Mouse (Mus musculus): ENCODE data around the gene Mgat4c.

The Mgat4c gene

DNA sequence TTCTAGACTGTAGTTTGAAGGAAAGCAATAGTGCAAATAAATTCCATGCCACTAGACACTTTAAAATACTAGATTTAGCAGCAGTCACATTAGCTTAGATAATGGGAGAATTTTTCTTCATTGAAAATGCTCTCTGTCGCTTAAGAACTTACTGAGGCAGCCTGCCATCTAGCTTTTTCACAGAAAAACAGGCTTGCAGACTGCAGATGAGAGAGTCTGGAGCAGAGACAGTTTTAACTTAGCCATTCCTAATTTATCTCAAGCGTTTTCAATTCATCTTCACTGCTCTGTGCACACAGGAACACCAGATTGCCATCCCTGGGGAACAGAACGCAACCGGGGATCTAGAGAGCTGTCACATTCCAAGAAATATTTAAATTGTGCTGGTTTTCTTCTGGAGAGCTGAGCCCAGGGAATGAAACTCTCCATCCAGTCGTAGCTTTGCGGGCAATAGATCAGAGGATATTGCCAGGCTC is at the start of gene Mgat4c:
Mgat4c (plus strand) TSS at position 51 of the 476 bp plus-strand sequence.
- DNase-seq (ENCODE audit: low read depth) = no peak

DNA sequence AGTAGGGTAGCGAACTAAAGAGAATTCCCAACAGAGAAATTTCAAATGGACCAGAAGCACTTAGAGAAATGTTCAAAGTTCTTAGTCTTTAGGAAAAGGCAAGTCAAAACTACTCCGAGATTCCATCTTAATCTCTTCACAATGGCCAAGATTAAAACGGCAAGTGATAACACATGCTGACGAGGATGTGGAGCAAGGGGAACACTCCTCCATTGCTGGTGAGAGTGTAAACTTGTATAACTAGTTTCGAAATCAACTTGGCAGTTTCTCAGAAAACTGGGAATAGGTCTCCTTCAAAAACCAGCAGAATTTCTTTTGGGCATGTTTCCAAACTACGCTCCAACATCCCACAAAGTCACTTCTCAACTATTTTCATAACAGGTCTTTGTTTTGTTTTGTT is 46.0 kb upstream of the Mgat4c start:
- DNase-seq (ENCODE audit: low read depth) = no peak

DNA sequence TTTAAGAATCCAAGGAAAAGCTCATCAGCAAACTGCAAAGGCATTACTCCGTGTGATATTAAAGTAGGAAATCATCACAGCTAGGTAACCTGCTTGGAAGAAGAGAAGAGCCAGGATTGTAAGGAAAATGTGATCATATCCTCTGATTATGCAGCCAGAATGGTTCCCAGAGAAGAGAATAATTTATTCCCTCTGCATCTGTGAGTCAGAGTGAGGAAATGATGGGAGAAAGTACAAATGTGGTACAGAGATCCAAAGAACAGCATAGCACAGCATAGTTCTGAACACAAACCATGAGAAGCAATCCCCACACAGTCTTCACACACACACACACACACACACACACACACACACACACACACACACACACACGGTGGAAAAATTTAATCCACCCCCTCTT is 40.2 kb upstream of the Mgat4c start:
- no peak for DNase-seq (ENCODE audit: low read depth)

DNA sequence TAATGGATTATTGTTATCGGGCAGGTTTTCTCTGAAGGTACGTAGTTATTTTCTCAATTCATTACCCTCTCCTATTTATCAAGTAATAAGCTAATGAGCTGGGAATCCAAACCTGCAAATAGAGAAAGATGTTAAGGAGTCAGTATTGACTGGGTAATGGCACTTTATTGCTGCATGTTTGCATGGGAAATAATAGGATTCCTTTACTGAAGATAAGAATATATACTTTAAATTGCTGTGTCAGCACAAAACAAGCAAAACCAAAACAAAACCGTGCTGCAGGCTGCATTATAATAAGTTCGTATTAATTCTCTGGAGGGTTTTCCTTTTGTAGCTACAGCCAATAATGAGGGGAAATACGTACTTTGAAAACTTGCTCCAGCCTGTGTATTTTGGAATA is 627 bp downstream of the Mgat4c start:
- no peak for DNase-seq (ENCODE audit: low read depth)

DNA sequence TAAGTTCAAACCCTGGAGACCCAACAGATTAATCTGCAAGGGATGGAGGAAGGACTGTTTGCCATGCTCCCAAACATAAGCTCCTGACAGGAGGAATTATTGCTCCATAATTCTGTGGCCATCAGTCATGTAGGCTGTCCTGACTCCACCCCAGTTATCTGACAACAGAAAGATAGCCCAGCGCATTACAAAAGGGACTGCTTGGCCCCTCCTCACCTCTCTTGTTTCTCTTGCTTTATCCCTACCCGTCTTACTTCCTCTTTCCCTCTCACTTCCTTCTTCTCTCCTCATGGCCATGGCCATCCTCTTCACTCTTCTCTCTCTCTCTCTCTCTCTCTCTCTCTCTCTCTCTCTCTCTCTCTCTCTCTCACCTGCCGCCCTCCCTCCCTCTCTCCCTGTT is 80.5 kb downstream of the Mgat4c start:
- no peak for DNase-seq (ENCODE audit: low read depth)

DNA sequence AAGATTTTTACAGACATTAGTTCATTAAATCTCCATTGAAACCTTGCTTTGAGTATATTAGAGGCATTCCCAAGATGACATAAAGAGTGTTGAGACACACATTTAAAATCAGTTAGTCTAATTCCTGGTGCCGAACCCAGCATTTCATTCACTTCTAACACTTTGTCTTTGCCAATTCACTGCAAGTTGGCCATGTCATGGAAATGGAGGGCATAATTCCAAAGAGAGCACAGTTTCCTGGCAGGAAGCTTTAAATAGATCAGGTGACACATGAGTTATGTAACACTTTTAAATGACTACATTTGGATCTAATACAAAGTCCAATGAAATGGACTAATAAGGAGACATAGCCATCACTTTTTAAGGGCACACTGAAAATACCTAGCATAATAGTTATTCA is 89.4 kb downstream of the Mgat4c start:
- DNase-seq (ENCODE audit: low read depth) = no peak

DNA sequence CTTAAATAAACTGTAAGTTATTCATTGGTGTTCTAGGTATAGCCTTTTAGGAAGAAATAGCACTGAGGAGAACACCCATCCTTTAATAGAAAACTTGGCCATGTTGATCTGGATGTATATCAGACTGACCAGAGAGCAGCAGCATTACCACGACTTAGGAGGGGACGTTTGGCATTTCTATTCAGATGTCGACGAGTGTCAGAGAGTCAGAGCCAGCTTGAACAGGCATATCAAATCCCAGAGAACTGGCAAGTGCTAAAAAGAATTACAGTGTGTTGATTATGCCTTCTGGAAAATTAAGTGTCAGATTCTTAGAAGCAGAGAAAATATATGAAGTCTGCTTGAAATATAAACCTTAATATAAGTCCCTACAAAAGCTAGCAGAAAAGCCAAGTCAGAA is 89.9 kb downstream of the Mgat4c start:
- DNase-seq (ENCODE audit: low read depth) = no peak

DNA sequence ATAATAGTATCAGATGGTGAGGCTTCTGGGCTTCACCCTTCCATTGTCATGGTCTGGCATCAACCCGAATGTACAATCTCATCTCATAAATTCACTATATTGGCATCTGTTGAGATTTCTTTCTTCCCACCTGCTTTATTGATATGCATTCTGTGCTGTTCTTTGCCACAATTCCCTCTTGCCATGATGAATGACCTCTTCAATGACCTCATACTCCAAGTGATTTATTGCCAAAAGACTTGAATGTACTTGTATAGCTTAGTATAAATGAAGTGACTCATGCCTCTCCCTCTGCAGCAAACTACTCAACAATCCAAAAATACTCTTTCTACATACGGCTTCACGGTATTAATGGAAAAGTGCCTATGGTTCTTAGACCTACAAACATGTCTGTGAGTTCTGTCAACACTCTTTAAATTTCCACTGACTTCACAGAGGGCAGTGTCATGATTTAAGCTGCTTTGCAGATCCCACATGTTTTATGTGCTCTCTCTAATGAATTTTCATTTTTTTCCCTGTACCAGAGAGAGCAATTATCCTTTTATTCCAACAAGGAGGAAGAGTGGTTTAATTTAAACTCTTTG is 102.0 kb downstream of the Mgat4c start:
- DNase-seq (ENCODE audit: low read depth) = no peak

DNA sequence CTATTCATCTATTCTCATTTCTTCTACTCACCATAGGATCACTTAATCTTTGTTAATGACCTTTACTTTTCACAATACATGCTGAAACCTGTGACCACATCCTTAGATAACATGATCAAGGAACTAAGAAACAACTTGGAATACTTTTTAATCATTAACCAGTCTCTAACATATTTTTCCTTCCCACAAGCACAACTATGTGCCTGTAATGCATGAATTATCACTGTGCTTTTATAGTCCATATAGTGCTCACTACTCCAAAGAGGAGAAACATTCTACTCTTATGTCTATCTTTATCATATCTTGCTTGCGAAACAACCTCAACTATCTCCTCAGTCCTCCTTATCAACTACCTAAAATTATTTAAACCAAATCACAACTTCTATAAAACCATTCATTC is 114.2 kb downstream of the Mgat4c start:
- DNase-seq (ENCODE audit: low read depth) = no peak

DNA sequence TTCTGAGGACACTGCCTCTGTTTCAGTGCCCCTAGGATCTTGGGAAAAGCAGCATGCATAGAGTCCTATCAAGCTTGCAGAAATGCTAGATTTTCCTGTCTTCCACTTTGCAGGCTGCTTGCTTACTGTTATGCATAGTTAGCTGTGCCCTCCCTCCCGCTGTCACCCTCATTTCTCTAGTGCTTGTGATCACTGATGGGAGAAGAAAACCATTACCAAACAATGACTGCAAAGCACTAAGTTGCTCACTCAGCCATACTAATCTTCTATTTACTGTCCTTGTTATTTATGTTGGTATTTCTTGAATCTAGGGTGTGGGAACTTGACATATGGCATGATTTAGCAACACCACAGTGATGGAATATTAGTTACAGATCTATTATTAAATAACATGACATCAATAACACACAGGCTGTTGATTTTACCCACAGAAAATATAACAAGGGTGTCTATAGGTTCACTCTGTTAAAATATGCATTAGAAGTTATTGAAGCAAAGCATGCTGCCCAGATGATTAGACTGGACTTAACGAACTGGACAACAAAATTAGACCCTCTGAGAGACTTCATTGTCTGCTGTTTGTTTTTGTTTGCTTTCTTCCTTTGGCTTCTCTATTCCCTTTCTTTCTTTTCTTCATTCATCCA is 117.7 kb downstream of the Mgat4c start:
- no peak for DNase-seq (ENCODE audit: low read depth)

DNA sequence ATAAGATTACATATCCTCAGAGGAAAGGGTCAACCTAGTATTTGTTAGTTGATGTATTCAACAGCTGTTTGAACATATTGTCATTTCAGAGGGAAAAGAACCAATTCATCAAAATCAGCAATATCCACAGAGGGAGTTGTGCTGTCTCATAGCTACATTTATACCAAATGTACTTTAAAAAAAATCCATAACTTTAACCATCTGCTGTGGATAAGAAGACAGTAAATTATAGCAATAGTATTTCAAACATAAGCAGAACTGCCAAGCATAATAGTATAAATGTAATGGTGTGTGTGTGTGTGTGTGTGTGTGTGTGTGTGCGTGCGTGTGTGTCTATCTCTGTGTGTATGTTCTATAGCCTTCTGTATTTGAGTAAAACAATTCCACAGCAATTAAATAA is 127.5 kb downstream of the Mgat4c start:
- no peak for DNase-seq (ENCODE audit: low read depth)

DNA sequence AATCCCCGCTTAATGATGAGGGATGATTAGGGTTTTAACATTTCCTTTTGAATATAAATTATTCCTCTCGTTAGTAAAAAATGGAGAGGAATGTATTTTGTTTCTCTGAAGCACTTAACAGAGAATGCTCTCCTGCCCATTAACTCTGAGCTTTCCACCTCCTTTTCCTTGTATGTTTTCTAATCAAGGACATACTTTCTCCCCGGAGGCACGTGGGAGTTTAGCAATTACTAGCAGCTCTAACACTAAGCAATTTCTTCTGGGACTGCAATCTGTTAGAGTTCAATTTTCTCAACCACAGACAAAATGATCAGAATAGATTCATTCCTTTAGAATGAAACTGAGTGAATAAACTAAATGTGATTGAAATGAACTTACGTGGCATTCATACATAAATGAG is 135.6 kb downstream of the Mgat4c start:
- no peak for DNase-seq (ENCODE audit: low read depth)

DNA sequence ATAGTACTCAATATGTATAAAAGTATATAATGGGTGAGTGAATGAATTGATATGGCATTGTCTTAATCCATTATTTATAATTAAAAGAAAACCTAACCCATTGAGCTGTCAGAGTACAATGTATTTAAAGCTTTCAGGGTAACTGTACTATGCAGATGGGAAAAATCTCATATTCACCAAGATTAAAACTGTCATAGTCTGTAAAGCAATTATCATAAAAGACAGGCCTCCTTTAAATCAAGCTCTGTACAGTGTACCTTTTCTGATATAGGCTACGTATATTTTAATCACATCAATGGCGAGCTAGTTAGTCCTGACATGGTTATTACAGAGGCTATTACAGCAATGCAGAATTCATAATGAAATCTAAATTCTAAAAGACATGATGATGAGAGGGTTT is 146.7 kb downstream of the Mgat4c start:
- DNase-seq (ENCODE audit: low read depth) = no peak

DNA sequence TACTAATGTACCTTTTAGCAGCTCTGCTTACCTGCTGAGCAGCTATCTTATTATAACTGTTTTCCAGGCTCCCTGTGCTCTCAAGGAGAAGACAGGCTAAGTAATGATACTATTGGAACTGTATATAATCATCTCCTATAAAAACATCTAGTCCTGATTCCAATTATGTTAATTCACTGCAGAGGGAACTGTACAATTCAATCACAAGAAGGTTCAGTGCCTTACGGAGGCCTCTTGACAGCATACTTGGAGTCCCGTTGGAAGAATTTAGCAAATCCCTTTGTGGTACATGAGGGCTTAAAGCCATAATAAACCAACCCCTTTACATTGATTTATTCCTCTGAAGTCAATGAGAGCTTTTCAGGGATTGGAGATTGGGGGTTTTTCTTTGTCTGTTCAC is 174.8 kb downstream of the Mgat4c start:
- DNase-seq (ENCODE audit: low read depth) = no peak

DNA sequence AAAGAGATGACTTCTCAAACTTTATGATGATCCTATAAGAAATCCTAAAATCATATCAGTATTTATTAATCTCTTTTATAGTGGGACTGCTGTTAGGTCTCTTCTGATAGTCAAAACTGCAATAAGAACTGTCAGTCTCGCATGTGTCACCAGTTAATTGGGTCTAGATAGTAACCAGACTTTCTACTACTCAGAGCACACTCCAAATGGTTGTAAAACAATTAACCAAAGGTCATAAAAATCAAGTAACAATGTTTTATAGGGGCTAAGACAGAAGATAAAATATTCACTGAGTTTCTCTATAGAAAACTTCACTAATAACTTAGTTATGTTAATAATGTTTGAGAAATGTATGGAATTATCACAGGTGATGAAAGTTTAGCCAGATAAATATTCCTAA is 208.6 kb downstream of the Mgat4c start:
- DNase-seq (ENCODE audit: low read depth) = no peak

DNA sequence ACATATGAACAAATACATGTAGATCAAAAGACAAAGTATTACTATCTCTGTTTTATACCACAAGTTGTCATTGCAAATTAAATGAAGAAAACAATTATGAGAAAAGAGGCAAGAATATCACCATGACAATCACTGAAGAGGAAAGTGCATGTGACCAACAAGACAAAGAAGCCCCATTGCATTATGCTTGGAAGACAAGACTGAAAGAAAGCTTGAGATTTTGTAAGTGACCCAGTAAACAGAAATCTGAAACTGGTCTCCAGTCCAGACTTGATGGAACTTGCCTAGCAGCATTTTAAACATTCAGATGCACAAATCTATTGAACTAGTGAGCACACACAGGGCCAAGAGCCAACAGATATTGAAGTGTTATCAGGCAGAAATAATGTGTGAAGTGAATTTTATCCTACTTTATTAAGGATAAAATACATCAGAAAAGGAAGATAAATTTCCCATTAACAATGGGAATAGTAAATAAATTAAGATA is 236.1 kb downstream of the Mgat4c start:
- no peak for DNase-seq (ENCODE audit: low read depth)

DNA sequence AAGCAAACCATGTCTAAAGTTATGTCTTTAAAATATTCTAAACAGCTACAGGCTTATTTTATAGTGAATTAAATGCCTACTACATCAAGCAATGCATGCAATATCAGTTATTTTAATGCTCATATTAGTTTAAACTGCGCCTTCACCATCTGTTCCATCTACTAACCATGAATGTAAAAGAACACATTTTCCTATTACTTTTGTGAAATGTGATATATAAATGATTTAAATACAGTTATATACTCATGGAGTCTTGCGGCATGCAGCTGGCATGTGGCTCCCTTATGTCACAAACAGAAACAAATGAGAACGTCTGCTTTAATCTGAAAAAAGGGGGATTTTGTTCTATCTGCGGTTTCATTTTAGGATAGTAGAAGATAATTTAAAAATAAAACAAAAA is 316.3 kb downstream of the Mgat4c start:
- no peak for DNase-seq (ENCODE audit: low read depth)

DNA sequence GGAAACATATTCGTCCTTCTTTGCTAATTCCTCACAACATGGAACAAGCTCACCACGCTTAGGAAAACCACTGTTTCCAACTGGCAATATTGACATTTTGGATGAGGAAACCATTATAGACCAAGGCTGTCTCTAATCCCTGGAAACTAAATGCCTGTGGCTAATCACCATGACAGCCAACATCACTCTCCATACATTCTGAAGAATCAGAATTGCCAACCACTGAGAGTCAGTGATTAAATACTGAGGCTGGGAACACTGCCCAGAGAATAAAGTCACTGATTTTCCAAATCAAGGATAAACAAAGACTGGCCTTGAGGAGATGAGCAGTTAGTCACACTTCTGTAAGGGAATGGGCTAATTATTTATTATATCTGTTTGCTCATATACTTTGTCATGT is 361.2 kb downstream of the Mgat4c start:
- no peak for DNase-seq (ENCODE audit: low read depth)

DNA sequence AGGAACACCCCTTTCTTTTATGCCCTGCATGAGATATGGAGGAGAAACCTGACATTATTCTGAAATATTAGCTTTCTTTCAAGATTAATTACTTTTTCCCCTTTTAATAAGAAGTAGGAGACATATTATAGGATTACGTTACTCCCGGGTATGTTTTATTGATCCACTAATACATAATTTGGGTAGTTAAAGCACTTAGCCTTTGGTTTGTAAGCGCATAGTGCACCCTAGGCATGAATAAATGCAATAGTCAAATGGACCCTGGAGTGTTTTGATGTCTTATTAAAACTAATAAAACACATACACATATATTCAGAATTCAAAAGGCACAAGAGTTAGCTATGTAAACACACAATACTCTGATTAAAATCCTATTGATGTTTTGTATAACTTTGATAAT is 374.9 kb downstream of the Mgat4c start:
- no peak for DNase-seq (ENCODE audit: low read depth)

DNA sequence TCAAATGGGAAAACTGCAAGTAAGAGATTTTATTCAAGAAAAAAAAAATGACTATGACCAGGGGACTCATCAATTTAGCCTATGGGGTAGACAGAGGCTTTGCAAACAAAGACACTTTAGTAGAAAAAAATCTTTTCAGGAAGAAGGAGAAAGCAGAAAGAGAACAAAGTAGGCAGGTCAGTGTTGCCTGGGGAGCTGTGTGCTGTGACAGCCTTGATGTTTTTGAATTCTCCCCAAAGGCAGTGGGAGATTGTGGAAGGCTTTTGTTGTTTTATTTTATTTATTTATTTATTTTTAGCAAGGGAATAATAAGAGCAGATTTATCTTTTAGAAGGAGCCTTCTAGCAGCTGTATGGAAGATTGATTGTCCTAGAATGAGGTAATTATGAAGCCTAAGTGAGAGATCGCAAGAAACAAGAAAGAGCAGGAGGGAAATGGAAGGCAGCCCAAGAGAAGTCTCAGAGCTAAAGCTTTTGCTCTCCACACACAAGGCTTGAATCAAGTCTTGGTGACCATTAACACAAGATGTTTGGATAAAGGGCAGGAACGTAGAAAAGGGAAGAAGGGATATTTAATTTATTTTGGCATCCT is 375.8 kb downstream of the Mgat4c start:
- no peak for DNase-seq (ENCODE audit: low read depth)

DNA sequence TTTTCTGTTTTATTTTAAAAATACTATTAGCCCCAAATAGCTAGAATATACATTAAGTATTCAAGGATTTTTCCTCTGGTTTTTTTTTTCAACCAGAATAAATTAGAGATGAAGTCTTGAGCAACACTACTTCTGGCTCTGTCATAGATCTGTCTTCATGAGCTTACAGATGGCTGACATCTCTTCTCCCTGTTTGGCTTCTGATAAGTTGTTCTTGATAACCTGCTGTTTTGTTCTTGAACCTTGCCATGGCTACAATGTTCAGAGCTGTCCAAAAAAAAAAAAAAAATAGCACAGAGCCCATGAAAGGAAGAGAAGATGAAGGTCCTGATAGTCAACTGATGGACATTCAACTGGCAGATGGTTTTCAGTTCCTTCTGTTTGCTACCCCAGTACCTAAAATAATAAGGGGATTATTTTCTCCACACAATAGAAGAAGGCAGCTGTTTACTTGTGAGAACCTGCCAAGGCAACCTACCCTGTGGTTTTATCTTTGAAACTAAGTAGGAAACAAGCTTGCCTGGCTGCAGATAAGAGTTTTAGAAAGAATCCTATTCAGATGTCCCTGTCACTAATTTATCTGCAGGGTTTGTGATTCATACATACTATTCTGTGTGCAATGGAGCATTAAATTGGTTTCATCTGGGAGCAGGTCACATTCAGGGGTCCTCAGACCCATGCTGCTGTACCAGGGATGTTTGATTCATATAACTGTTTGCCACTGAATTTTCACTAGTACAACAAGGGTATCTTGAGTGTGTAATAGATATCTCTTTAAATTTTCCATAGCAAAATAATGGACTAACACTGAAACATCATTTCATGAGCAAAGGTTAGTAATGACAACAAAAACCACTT is 393.5 kb downstream of the Mgat4c start:
- no peak for DNase-seq (ENCODE audit: low read depth)

DNA sequence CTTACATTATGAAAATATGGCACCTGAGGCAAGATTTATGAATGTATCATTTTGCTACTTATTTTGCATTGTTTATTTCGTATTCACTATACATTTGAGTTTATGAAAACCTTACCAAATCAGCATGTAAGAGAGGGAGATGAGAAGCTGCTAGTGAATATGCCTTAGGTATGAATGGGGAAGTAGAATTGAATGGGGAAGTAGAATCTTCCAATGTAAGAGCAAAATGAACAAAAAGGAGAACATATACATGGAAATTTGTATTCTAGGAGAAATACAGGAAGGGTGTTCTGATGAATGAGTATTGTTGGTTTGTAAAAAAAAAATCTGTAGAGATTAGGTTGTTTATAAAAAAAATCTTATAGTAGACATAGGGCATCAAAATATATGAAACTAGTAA is 441.9 kb downstream of the Mgat4c start:
- DNase-seq (ENCODE audit: low read depth) = no peak

DNA sequence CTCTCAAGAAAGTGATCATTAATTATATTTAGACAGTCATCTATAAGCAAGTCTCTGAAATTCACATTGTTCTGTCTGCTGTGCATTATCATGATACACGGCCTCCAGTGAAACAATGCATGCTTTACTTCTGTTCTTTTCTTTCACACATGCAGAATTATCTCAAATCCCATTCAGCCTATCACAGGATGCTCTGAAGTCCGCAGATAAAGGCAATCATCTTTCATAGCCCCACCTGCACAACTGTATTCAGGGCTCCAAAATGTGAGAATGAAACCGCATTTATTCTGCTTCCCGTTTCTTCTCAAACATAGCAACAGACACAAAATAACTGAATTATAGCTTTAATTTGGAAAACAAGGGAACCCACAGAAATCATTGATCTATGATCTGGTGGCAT is 446.1 kb downstream of the Mgat4c start:
- no peak for DNase-seq (ENCODE audit: low read depth)
